Mouse (Mus musculus): ENCODE measurements around the gene 1110017D15Rik. TPM values are rescaled to one million over a fixed set of nuclear protein-coding genes. Genes with fewer than 3 reads are reported as not detected.
A peak's percentile ranks its signal among the peaks of the same experiment; 100 is the strongest.

Gene 1110017D15Rik
- polyA plus RNA-seq, 1 experiment from 2014 or later = 2.0 TPM

- H3K27me3 ChIP-seq (replicated peaks; ENCODE audit: control insufficient read depth, insufficient read depth, low read length) = no peaks in the 10 kb centered on the region
These were observed 5.0 kb upstream of the 1110017D15Rik start for GRCm38 (mm10) chr4:41522136-41522535.

GRCm38 (mm10) chr4:41520641-41521040 is 3.5 kb upstream of the 1110017D15Rik start:
- TF ChIP-seq CTCF (IDR thresholded peaks at IDR 0.05; ENCODE audit: low read depth) = no peak
- Histone ChIP-seq H3K4me3 (ENCODE audit: low read depth, low read length) (no peak overlapping the region), H3K9me3 (ENCODE audit: control insufficient read depth) (no peaks in the 10 kb centered on the region), H3K4me2 (replicated peaks; ENCODE audit: low read depth) (peak overlapping the region; percentile 31), H3K4me1 (replicated peaks; ENCODE audit: control insufficient read depth, insufficient read depth, low read length) (peaks cover 7% of the 10 kb centered on the region; the same call in 1 of the 2 replicates), H3K27ac (ENCODE audit: low read depth, low read length) (no peak overlapping the region; the same call in 1 of the 2 replicates), H3K36me3 (ENCODE audit: control insufficient read depth, insufficient read depth) (no peaks in the 10 kb centered on the region), H3K9ac (ENCODE audit: low read depth, low read length) (no peak overlapping the region), H3K27me3 (replicated peaks; ENCODE audit: control insufficient read depth, insufficient read depth, low read length) (no peaks in the 10 kb centered on the region)
- no peak for ATAC-seq
- 33% methylated on average over 14 of the region's 14 CpGs for WGBS

More at GRCm38 (mm10) chr4:41522136-41522535, 5.0 kb upstream of the 1110017D15Rik start:
- 0 out of 2 replicates have a peak overlapping the region, but pooled peaks have one; percentile 7 for H3K27ac ChIP-seq (ENCODE audit: low read depth, low read length)
- WGBS = 45% methylated on average over 6 of the region's 6 CpGs
- no peak overlapping the region for H3K4me3 ChIP-seq (ENCODE audit: low read depth, low read length)
- H3K4me1 ChIP-seq (replicated peaks; ENCODE audit: control insufficient read depth, insufficient read depth, low read length) = peaks cover 7% of the 10 kb centered on the region; the same call in 1 of the 2 replicates
- H3K9me3 ChIP-seq (ENCODE audit: control insufficient read depth) = no peaks in the 10 kb centered on the region
- no peak for ATAC-seq
- H3K9ac ChIP-seq (ENCODE audit: low read depth, low read length) = no peak overlapping the region
- H3K4me2 ChIP-seq (replicated peaks; ENCODE audit: low read depth) = peak overlapping the region; percentile 22; the same call in 1 of the 2 replicates
- H3K36me3 ChIP-seq (ENCODE audit: control insufficient read depth, insufficient read depth) = no peaks in the 10 kb centered on the region
- TF ChIP-seq CTCF (IDR thresholded peaks at IDR 0.05; ENCODE audit: low read depth) = no peak

GRCm38 (mm10) chr4:41519195-41519594 is 2.1 kb upstream of the 1110017D15Rik start:
- ATAC-seq = peak; percentile 79
- Histone ChIP-seq H3K27ac (ENCODE audit: low read depth, low read length) (peak overlapping the region; percentile 79), H3K9me3 (ENCODE audit: control insufficient read depth) (no peaks in the 10 kb centered on the region), H3K36me3 (ENCODE audit: control insufficient read depth, insufficient read depth) (no peaks in the 10 kb centered on the region), H3K9ac (ENCODE audit: low read depth, low read length) (no peak overlapping the region), H3K4me1 (replicated peaks; ENCODE audit: control insufficient read depth, insufficient read depth, low read length) (peaks cover 7% of the 10 kb centered on the region; the same call in 1 of the 2 replicates), H3K27me3 (replicated peaks; ENCODE audit: control insufficient read depth, insufficient read depth, low read length) (no peaks in the 10 kb centered on the region), H3K4me2 (replicated peaks; ENCODE audit: low read depth) (peak overlapping the region; percentile 45), H3K4me3 (ENCODE audit: low read depth, low read length) (no peak overlapping the region)
- 63% methylated on average over 5 of the region's 5 CpGs for WGBS
- TF ChIP-seq CTCF (IDR thresholded peaks at IDR 0.05; ENCODE audit: low read depth) = no peak

GRCm38 (mm10) chr4:41518349-41518748 is 1.2 kb upstream of the 1110017D15Rik start:
- Histone ChIP-seq H3K9me3 (ENCODE audit: control insufficient read depth) (no peaks in the 10 kb centered on the region), H3K4me3 (ENCODE audit: low read depth, low read length) (no peak overlapping the region), H3K4me1 (replicated peaks; ENCODE audit: control insufficient read depth, insufficient read depth, low read length) (peaks cover 7% of the 10 kb centered on the region; the same call in 1 of the 2 replicates), H3K27ac (ENCODE audit: low read depth, low read length) (peak overlapping the region; percentile 79), H3K9ac (ENCODE audit: low read depth, low read length) (peak overlapping the region; percentile 17; the same call in 1 of the 2 replicates), H3K27me3 (replicated peaks; ENCODE audit: control insufficient read depth, insufficient read depth, low read length) (no peaks in the 10 kb centered on the region), H3K36me3 (ENCODE audit: control insufficient read depth, insufficient read depth) (no peaks in the 10 kb centered on the region), H3K4me2 (replicated peaks; ENCODE audit: low read depth) (peak overlapping the region; percentile 45)
- WGBS = 46% methylated on average over 7 of the region's 7 CpGs
- no peak for ATAC-seq
- TF ChIP-seq CTCF (IDR thresholded peaks at IDR 0.05; ENCODE audit: low read depth) = no peak

GRCm38 (mm10) chr4:41513714-41514113 is 3.4 kb downstream of the 1110017D15Rik start:
- Histone ChIP-seq H3K36me3 (ENCODE audit: control insufficient read depth, insufficient read depth) (no peaks in the 10 kb centered on the region), H3K9ac (ENCODE audit: low read depth, low read length) (no peak overlapping the region), H3K27me3 (replicated peaks; ENCODE audit: control insufficient read depth, insufficient read depth, low read length) (no peaks in the 10 kb centered on the region), H3K9me3 (ENCODE audit: control insufficient read depth) (no peaks in the 10 kb centered on the region), H3K27ac (ENCODE audit: low read depth, low read length) (no peak overlapping the region), H3K4me3 (ENCODE audit: low read depth, low read length) (no peak overlapping the region), H3K4me1 (replicated peaks; ENCODE audit: control insufficient read depth, insufficient read depth, low read length) (no peaks in the 10 kb centered on the region), H3K4me2 (replicated peaks; ENCODE audit: low read depth) (no peak overlapping the region)
- TF ChIP-seq CTCF (IDR thresholded peaks at IDR 0.05; ENCODE audit: low read depth) = no peak
- 33% methylated on average over 8 of the region's 8 CpGs for WGBS
- no peak for ATAC-seq

GRCm38 (mm10) chr4:41513309-41513708 is 3.8 kb downstream of the 1110017D15Rik start:
- WGBS = 49% methylated on average over 4 of the region's 4 CpGs
- H3K9ac ChIP-seq (ENCODE audit: low read depth, low read length) = no peak overlapping the region

More at GRCm38 (mm10) chr4:41513309-41513708, 3.8 kb downstream of the 1110017D15Rik start:
- Histone ChIP-seq H3K9me3 (ENCODE audit: control insufficient read depth) (no peaks in the 10 kb centered on the region), H3K36me3 (ENCODE audit: control insufficient read depth, insufficient read depth) (no peaks in the 10 kb centered on the region), H3K4me3 (ENCODE audit: low read depth, low read length) (no peak overlapping the region), H3K4me1 (replicated peaks; ENCODE audit: control insufficient read depth, insufficient read depth, low read length) (no peaks in the 10 kb centered on the region), H3K4me2 (replicated peaks; ENCODE audit: low read depth) (no peak overlapping the region), H3K27me3 (replicated peaks; ENCODE audit: control insufficient read depth, insufficient read depth, low read length) (no peaks in the 10 kb centered on the region), H3K27ac (ENCODE audit: low read depth, low read length) (no peak overlapping the region)
- no peak for ATAC-seq
- no peak for TF ChIP-seq CTCF (IDR thresholded peaks at IDR 0.05; ENCODE audit: low read depth)
